Mouse (Mus musculus) liver, embryonic 12.5 days (tissue): ENCODE measurements around the gene Gm8024. TPM values are rescaled to one million over a fixed set of nuclear protein-coding genes. Genes with fewer than 3 reads are reported as not detected.
"Not testable (repeated sequence)": the region's sequence is repeated elsewhere in the genome, so short reads cannot be mapped to it uniquely, and the experiment has no call there.

ENCODE experiments used
- ATAC-seq: fragments of 200-750 bp; cut with Nextera tagmentation; 2 replicates; pipeline ENCODE4 v1.8.0; 2017; ENCODE audit warnings: moderate number of reproducible peaks, mild to moderate bottlenecking, moderate library complexity
- H3K27ac ChIP-seq: fragments of 300-500 bp; sonication (generic); 2 replicates; pipeline ENCODE4 v1.5.1; 2016; ENCODE audit warnings: mild to moderate bottlenecking
- H3K27me3 ChIP-seq: fragments of 300-500 bp; sonication (generic); replicated peaks from 2 replicates; pipeline ENCODE4 v1.6.1; 2016; ENCODE audit warnings: mild to moderate bottlenecking, moderate library complexity
- H3K36me3 ChIP-seq: fragments of 300-500 bp; sonication (generic); 2 replicates; pipeline ENCODE4 v1.6.1; 2016; ENCODE audit warnings: mild to moderate bottlenecking, moderate library complexity
- H3K4me1 ChIP-seq: fragments of 300-500 bp; sonication (generic); 2 replicates; pipeline ENCODE4 v1.6.1; 2016
- H3K4me2 ChIP-seq: fragments of 300-500 bp; sonication (generic); 2 replicates; pipeline ENCODE4 v1.6.1; 2016; ENCODE audit warnings: mild to moderate bottlenecking, moderate library complexity
- H3K4me3 ChIP-seq: fragments of 300-500 bp; sonication (generic); 2 replicates; pipeline ENCODE4 v1.5.1; 2016; ENCODE audit warnings: mild to moderate bottlenecking, moderate library complexity
- H3K9ac ChIP-seq: fragments of 300-500 bp; sonication (generic); 2 replicates; pipeline ENCODE4 v1.6.1; 2016; ENCODE audit warnings: mild to moderate bottlenecking, moderate library complexity
- H3K9me3 ChIP-seq: fragments of 300-500 bp; sonication (generic); replicated peaks from 2 replicates; pipeline ENCODE4 v1.6.1; 2016; ENCODE audit warnings: mild to moderate bottlenecking, moderate library complexity
- WGBS: fragments of 180-500 bp; shearing (Covaris S2); methylation state at CpG from one replicate; pipeline ENCODE4 v1.1.7; 2016; ENCODE audit not compliant: insufficient replicate concordance; 5-methylcytosine and 5-hydroxymethylcytosine counted together
- polyA plus RNA-seq: library from polyadenylated mRNA; unstranded; fragments of >200 nt; fragmentation: Nextera tagmentation; extraction: Ambion mirVana; gene quantifications from 2 replicates; pipeline ENCODE4 v1.2.1, GENCODE M21; 2016

Gm8024 gene
- not detected in 2 replicates for polyA plus RNA-seq

DNA sequence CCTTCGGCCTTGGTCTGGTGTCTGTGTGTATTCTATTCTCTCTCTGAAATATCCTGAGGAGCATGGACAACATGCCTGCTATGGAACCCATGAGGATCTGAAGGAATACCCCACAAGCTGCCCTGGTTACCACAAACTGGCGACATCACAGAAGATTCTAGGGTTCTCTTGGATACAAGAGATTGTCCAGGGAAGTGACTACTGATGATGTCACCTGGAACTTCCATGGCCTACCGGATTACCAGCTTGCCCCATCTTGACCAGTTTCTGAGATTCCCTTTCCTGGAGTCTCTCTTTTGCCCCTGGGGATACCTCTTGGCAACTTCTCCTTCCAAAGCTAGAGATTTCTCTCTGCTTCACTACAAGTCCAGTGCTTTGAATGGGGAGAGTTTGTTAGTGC lies at the start of gene Gm8024:
Gene Gm8024 (minus strand): TSS at position 101 of the 400 bp plus-strand sequence.
- H3K4me1 ChIP-seq, H3K36me3 ChIP-seq, H3K27ac ChIP-seq, H3K27me3 ChIP-seq, H3K4me2 ChIP-seq, H3K4me3 ChIP-seq, H3K9ac ChIP-seq, H3K9me3 ChIP-seq, ATAC-seq: not testable (repeated sequence)
- 95% methylated on average over 1 of the region's 3 CpGs for WGBS

GRCm38 (mm10) chr14:42543170-42543701 lies 19.2 kb upstream of the Gm8024 start:
- not testable (repeated sequence) for H3K4me2 ChIP-seq, ATAC-seq
- 12% methylated on average over 23 of the region's 31 CpGs for WGBS

GRCm38 (mm10) chr14:42542316-42543169 lies 18.5 kb upstream of the Gm8024 start:
- H3K9ac ChIP-seq, ATAC-seq, H3K27ac ChIP-seq, H3K4me1 ChIP-seq, H3K36me3 ChIP-seq, H3K9me3 ChIP-seq, H3K27me3 ChIP-seq, H3K4me3 ChIP-seq, H3K4me2 ChIP-seq: not testable (repeated sequence)
- 13% methylated on average over 23 of the region's 29 CpGs for WGBS

More at GRCm38 (mm10) chr14:42543170-42543701, 19.2 kb upstream of the Gm8024 start:
- not testable (repeated sequence) for H3K9me3 ChIP-seq, H3K9ac ChIP-seq, H3K27me3 ChIP-seq, H3K4me1 ChIP-seq, H3K36me3 ChIP-seq, H3K27ac ChIP-seq, H3K4me3 ChIP-seq

GRCm38 (mm10) chr14:42502249-42502648 lies 21.8 kb downstream of the Gm8024 start, which contains the start of gene Gm8020:
TSS of gene Gm8020 (minus strand) at chr14:42502349.
- not testable (repeated sequence) for H3K27me3 ChIP-seq, H3K27ac ChIP-seq, H3K36me3 ChIP-seq, ATAC-seq, H3K9ac ChIP-seq, H3K4me3 ChIP-seq, H3K9me3 ChIP-seq, H3K4me1 ChIP-seq, H3K4me2 ChIP-seq
- 82% methylated on average over 2 of the region's 3 CpGs for WGBS

Other genes with a start within 250 kb of the Gm8024 start
- gene Gm9611, start 226.9 kb downstream of the Gm8024 start, polyA plus RNA-seq = not detected in 2 replicates
- not detected in 2 replicates for gene Gm7995, start 214.1 kb downstream of the Gm8024 start, polyA plus RNA-seq
- not detected in 2 replicates for gene Gm8005, start 84.6 kb downstream of the Gm8024 start, polyA plus RNA-seq
- gene Gm8011, start 60.4 kb downstream of the Gm8024 start, polyA plus RNA-seq = not detected in 2 replicates
- not detected in 2 replicates for gene Gm8020, start 21.9 kb downstream of the Gm8024 start, polyA plus RNA-seq
- not detected in 2 replicates for gene Gm17124, start 75.6 kb upstream of the Gm8024 start, polyA plus RNA-seq
- not detected in 2 replicates for gene Gm3633, start 117.6 kb upstream of the Gm8024 start, polyA plus RNA-seq
- gene Gm10378, start 131.7 kb upstream of the Gm8024 start, polyA plus RNA-seq = not detected in 2 replicates
- not detected in 2 replicates for gene Gm3015, start 244.5 kb upstream of the Gm8024 start, polyA plus RNA-seq